27 mouse cellular contexts compared by ENCODE assay signal in genomic region chrX:109160326-109160725, GRCm38 (mm10). TPM values are rescaled to one million over a fixed set of nuclear protein-coding genes. Genes with fewer than 3 reads are reported as not detected.
"Had no signal": no experiment of that assay in that cellular context is flagged by ENCODE, and none has a peak within 500 bp of the region (broad histone marks: within the 10 kb centered on the region; RNA-seq: fewer than 3 reads in every experiment).

No protein-coding gene starts in this region.

- H3K4me1 ChIP-seq: limb, embryonic 10.5 days; limb, embryonic 13.5 days; liver, embryonic 12.5 days; liver, embryonic 15.5 days; midbrain, embryonic 12.5 days; midbrain, embryonic 15.5 days; neural tube, embryonic 12.5 days; neural tube, embryonic 15.5 days had no signal

- H3K36me3 ChIP-seq: limb, embryonic 10.5 days; liver, embryonic 12.5 days; liver, embryonic 15.5 days; midbrain, embryonic 12.5 days; midbrain, embryonic 15.5 days; neural tube, embryonic 12.5 days; neural tube, embryonic 15.5 days had no signal

- H3K27ac ChIP-seq: limb, embryonic 10.5 days; limb, embryonic 13.5 days; liver, embryonic 12.5 days; liver, embryonic 15.5 days; macrophage; midbrain, embryonic 12.5 days; midbrain, embryonic 15.5 days; neural tube, embryonic 12.5 days; neural tube, embryonic 15.5 days had no signal

- H3K4me3 ChIP-seq: limb, embryonic 10.5 days; limb, embryonic 13.5 days; liver, embryonic 12.5 days; liver, embryonic 15.5 days; midbrain, embryonic 12.5 days; midbrain, embryonic 15.5 days; neural tube, embryonic 12.5 days; neural tube, embryonic 15.5 days had no signal

- ATAC-seq: liver, embryonic 12.5 days; lung, postnatal 0 days; midbrain, embryonic 15.5 days had no signal

- H3K9ac ChIP-seq: limb, embryonic 13.5 days; liver, embryonic 12.5 days; liver, embryonic 15.5 days; midbrain, embryonic 12.5 days; midbrain, embryonic 15.5 days; neural tube, embryonic 12.5 days; neural tube, embryonic 15.5 days had no signal

- H3K9me3 ChIP-seq: limb, embryonic 10.5 days; limb, embryonic 13.5 days; liver, embryonic 12.5 days; liver, embryonic 15.5 days; midbrain, embryonic 12.5 days; midbrain, embryonic 15.5 days; neural tube, embryonic 12.5 days; neural tube, embryonic 15.5 days had no signal

- H3K4me2 ChIP-seq: limb, embryonic 13.5 days; liver, embryonic 12.5 days; liver, embryonic 15.5 days; midbrain, embryonic 12.5 days; midbrain, embryonic 15.5 days; neural tube, embryonic 12.5 days; neural tube, embryonic 15.5 days had no signal

- H3K27me3 ChIP-seq: limb, embryonic 13.5 days; liver, embryonic 12.5 days; liver, embryonic 15.5 days; midbrain, embryonic 12.5 days; midbrain, embryonic 15.5 days; neural tube, embryonic 12.5 days; neural tube, embryonic 15.5 days had no signal

- DNase-seq: kidney, adult 8-10 months; kidney, postnatal 14 days; kidney, postnatal 4 days; layer of hippocampus, adult 9-11 months; liver; lung, adult 2 months; right cerebral cortex, adult 18-20 months; right cerebral cortex, postnatal 14 days; right cerebral cortex, postnatal 4 days; thymus, adult 18-20 months; thymus, postnatal 4 days had no signal

RNA-seq across cellular contexts. Expression of gene Gm6377, which starts 36.2 kb away (rescaled TPM):
- total RNA-seq: layer of hippocampus, adult 18-20 months; layer of hippocampus, postnatal 25 days; left cerebral cortex, adult 18-20 months; left cerebral cortex, postnatal 25 days had no signal
- polyA plus RNA-seq: kidney, embryonic 16.5 days; limb, embryonic 10.5 days; limb, embryonic 13.5 days; neural tube, embryonic 12.5 days; neural tube, embryonic 15.5 days; testis, adult 2 months had no signal
